Mouse (Mus musculus): ENCODE results near the gene Nhlrc2.
A peak's percentile ranks its signal among the peaks of the same experiment; 100 is the strongest.

Nhlrc2 gene

DNA sequence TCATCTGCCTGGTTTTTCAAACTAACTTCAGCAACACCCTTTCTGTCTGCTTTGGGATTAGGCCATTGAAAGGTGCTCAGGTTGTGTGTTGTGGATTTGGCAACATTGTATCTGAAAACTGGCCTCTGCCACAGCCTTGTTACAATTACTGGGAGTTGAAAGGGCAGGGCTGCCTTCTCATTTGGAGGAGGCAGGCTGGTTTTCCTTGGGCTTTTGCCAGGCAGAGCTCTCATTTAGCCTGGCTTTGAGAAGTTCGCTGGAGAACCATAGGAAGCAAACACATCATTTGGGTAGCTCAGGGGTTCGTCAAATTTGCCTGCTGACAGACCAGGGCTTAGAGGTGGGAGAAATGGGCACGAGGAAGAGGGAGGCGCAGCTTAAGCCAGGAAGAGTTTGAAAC, 71.5 kb downstream of the Nhlrc2 start:
- no peak for DNase-seq (ENCODE audit: low read depth, low spot score)

DNA sequence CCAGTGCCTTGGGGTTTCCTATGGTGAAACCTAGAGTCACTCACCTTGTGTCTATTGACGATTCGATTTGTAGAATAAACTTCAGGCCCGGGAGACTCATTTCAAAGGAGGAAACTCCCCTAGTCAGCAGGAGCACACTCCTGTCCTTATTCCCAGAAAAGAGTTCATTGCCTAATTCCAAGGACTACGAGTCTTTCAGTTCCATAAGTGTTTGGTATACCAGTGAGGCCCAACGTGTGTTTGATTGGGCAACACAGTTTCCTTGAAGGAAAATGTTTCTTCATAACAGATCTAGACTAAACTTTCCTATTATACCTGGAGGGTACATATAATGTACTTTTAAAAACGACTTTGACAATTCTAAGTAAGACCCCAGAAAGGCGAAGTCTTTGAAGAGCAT, 73.8 kb downstream of the Nhlrc2 start:
- no peak for DNase-seq (ENCODE audit: low read depth, low spot score)

GRCm38 (mm10) chr19:56627881-56628472, 79.9 kb downstream of the Nhlrc2 start:
- no peak for DNase-seq (ENCODE audit: low read depth, low spot score)

DNA sequence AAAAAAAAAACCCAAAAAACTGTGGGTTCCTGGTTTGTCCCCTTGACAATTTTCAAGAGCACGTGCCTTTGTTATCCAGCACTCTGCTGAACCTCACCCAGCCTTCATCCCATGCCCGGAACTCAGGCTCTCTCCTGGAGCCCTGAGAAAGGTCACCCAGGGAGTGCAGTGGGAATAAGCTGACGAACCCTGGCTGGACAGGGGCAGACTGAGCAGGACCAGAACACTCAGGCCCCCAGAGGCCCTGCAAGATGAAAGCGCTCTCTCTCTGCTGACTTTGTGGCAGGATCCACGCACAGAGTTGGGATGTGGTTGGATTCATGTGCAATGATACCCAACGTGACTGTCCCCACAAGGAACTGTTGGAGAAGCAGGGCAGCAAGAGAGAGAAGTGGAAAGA, 81.6 kb downstream of the Nhlrc2 start:
- no peak for DNase-seq (ENCODE audit: low read depth, low spot score)

GRCm38 (mm10) chr19:56631017-56631416, 83.0 kb downstream of the Nhlrc2 start:
- no peak for DNase-seq (ENCODE audit: low read depth, low spot score)

DNA sequence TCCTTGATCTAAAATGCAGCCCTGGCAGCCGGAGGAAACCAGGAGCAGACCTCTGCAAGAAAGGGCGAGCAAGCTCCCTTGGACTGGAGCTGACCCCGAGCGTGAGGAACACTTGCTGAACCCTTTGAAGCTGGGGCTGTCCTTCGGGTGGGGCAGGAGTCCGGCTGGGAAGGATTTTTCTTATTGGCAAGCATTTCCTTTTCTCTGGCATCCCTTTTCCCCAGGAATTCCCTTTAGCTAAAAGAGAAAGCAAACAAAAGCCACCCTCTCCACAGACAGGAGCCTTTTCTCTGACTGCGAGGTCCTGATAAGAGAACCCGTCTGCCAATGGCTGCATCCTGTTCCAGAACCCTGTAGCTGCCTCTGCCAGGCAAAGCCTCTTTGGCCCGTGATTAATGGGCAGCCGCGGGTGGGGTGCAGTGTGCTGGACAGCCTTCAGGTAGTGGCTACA, 83.4 kb downstream of the Nhlrc2 start:
- DNase-seq (ENCODE audit: low read depth, low spot score): no peak

DNA sequence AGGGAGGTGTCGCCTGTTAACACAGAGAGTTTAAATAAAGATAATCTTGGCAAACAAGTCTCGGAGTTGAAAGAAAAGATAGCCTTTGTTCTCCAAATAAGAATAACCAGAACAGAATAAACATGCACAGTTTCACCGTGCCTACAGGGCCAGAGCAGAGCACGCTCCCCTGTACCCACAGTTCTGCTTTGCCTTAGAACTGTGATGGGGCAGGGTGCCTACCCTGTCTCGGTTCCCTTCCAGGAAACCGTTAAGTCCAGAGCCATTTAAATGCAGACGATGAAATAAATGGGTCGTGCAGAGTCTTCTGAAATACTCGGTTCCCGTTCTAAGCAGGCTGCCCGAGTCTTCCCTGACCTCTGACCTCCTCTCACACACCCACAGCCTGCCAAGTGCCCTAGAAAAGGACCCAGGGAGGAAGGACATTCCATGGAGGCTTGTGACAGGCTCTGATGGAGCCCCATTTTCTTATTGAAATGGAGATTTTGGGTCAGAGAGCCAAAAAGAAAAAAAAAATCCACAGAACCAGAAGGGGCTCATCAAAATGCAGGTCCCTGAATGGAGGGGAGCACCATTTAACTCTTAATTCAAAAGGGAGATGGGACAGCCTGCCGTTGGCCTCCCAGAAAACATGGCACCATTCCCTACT, 89.1 kb downstream of the Nhlrc2 start:
- no peak for DNase-seq (ENCODE audit: low read depth, low spot score)

GRCm38 (mm10) chr19:56637684-56638049, 89.6 kb downstream of the Nhlrc2 start:
- no peak for DNase-seq (ENCODE audit: low read depth, low spot score)

DNA sequence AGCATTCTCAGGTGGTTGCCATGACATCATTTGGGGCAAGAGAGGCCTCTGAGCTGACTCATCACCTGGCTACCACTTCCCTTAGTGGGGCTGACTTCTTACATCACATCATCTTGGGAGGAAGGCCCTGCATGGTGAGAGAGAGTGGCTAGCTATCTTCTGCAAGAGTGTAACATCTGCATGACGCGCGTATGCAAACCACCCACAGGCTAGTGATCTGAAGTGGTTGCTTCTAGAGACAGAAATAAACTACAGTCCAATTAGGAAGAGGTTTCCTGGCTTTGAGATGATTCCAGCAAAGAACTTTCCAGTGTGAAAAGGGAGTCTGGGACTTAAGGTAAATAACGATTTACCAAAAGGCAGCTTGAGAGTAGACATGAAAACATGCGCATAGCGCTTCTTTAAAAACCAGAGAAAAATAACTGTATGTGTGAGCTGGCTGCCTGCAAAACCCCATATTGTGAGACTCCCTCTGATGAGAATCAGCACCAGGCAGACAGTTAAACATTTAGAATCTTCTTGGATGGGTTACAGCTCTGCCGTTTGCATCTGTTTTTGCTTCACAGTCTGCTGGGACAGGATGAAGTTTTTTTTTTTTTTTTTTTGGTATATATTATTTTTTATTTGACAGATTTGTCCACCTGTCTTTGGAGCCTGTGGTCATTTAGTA, 99.5 kb downstream of the Nhlrc2 start:
- DNase-seq (ENCODE audit: low read depth, low spot score): peak; percentile 12

- DNase-seq (ENCODE audit: low read depth, low spot score): no peak
Observed at GRCm38 (mm10) chr19:56651262-56651661, 103.2 kb downstream of the Nhlrc2 start.

- DNase-seq (ENCODE audit: low read depth, low spot score): no peak
Observed at GRCm38 (mm10) chr19:56652034-56652962, 104.2 kb downstream of the Nhlrc2 start.
